Mouse (Mus musculus): ENCODE data around the gene Sh3bgrl3.
A peak's percentile ranks its signal among the peaks of the same experiment; 100 is the strongest.
"Not testable (repeated sequence)": the region's sequence is repeated elsewhere in the genome, so short reads cannot be mapped to it uniquely, and the experiment has no call there.

Sh3bgrl3 gene

DNA sequence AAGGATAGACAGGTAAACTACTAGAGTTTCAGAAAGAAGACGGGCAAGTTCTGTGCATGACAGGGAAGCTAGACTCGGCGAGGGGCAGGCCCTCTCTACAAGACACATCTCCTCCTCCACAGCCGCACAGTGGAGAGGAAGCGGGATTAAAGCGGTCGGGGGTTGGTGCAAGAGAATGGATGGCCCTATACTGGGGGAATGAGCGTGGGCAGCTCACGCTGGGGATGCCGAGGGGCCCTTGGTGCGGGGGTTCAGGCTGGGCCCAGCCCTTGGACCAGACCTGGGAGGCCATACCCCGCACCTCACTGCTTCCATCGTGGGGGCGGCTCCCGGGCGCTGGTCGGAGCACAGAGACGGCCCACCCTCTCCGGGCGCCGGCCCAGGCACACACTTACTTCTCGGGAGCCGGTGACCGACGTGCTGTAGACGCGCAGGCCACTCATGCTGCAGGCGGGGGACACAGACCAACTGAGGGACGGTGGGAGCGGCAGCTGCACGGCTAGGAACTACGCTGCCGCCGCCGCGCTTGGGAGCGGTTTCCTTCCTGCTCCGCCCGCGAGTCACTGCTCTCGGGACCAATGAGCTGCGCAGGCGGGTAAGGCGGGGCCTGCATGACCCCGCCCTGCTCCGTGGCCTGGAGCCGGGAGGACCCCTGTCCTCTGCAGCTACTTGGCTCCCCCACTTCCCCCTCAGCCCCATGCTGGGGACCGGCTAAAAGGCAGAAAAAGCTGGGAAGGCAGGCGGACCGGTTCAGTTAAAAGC is at the start of gene Sh3bgrl3:
TSS of gene Sh3bgrl3 (minus strand) at position 569 of the 762 bp plus-strand sequence.
- DNase-seq (ENCODE audit: inconsistent ontology term), result peak; percentile 88

DNA sequence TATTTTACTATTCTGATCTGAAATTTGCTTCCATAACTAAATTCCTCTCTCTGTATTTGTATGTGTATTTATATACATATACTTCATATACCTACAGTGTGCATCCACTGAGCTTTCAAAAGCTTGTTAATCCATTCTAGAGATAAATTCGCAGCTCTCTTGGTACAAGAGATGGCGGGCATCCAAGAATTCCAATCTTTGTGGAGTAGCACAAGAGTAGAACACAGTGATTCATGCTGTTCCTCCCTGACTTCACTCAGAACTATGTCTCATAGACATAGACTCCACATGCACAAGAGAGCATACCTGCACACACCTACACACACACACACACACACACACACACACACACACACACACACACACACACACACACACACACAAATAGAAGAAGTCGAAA is 43.8 kb upstream of the Sh3bgrl3 start:
- DNase-seq (ENCODE audit: inconsistent ontology term), result peak; percentile 72

DNA sequence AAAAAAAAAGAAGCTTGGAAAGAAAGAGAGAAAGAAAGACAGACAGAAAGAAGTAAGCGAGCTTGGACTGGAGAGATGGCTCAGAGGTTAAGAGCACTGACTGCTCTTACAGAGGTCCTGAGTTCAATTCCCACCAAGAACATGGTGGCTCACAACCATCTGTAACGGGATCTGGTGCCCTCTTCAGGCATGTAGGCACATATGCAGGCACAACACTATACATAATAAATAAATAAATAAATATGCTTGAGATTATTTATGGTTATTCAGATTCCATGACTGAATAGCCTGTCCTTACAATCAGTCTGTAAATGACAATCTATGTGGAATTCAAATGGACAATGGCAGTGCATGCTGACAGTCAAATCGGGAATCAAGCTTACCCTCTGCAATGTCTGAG is 38.3 kb upstream of the Sh3bgrl3 start:
- DNase-seq (ENCODE audit: inconsistent ontology term), result no peak

DNA sequence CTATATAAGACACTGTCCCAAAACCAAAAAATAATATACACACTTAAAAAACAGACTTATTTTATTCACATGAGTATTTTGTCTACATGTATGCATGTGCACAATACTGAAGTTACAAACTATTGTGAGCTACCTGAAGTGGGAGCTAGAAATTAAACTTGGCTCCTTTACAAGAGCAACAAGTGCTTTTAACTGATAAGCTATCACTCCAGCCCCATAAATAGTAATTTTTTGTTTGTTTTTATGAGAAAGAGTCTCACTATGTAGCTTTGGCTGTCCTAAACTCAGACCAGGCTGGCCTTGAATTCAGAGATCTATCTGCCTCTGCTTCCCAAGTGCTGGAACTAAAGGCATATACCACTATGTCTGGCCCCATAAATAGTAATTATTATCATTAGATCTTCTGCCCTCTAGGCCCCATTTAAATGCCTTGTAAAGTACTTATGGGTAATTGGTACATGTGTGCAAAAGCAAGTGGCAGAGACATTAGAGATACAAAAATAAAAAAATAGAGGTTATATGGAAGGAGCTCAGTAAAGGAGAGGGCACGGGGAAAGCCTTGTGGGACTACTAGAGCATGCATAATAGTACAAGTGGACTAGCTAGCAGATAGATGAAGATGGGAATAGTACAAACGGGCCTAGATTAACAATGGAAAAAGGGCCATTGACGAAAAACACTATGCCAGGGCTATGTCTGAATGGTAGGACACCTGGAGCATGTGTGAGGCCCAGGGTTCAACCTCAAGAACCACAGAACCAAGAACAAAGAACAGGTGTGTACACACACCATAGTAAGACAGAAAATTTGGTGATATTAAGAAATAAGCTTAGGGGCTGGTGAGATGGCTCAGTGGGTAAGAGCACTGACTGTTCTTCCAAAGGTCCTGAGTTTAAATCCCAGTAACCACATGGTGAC is 37.2 kb upstream of the Sh3bgrl3 start:
- DNase-seq (ENCODE audit: inconsistent ontology term), result no peak

DNA sequence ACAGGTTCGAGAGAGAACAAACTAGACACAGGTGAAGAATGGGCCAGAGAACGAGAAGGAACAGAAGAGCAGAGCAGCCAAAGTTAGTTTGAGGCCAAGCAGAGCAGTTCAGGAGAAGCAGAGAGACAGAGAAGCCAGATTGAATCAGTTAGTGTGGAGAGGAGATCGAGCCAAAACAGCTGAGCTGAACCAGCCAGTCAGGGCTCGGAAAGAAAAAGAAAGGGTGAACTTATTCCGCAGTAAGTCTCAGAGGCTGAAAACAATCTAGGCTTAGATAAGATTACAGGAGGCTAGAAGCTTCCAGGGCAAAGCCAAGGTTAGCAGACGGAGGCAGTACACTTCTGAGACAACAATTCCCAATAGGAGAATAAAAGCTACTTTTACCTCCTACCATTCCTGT is 36.4 kb upstream of the Sh3bgrl3 start:
- no peak for DNase-seq (ENCODE audit: inconsistent ontology term)

DNA sequence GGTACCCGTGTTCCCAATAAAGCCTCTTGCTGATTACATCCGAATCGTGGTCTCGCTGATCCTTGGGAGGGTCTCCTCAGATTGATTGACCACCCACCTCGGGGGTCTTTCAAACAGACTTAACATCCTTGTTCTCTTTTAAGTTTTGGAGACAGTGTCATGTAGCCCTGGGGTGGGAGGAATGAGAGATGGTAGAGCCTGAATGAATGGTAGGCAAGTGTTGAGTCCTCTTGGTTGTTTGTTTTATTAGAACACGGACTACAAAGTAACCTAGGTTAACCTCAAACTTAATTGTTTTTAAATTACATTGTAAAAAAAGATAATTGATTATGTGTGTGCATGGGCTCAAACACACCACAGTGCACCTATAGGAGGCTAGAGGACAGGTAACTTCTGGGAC is 36.0 kb upstream of the Sh3bgrl3 start:
- DNase-seq (ENCODE audit: inconsistent ontology term), result no peak

DNA sequence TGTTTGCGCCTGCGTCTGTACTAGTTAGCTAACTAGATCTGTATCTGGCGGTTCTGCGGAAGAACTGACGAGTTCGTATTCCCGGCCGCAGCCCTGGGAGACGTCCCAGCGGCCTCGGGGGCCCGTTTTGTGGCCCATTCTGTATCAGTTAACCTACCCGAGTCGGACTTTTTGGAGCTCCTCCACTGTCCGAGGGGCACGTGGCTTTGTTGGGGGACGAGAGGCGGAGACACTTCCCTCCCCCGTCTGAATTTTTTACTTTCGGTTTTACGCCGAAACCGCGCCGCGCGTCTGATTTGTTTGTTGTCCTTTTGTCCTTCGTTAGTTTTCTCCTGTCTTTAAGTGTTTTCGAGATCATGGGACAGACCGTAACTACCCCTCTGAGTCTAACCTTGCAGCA is 31.5 kb upstream of the Sh3bgrl3 start:
- DNase-seq (ENCODE audit: inconsistent ontology term), result peak; percentile 40

DNA sequence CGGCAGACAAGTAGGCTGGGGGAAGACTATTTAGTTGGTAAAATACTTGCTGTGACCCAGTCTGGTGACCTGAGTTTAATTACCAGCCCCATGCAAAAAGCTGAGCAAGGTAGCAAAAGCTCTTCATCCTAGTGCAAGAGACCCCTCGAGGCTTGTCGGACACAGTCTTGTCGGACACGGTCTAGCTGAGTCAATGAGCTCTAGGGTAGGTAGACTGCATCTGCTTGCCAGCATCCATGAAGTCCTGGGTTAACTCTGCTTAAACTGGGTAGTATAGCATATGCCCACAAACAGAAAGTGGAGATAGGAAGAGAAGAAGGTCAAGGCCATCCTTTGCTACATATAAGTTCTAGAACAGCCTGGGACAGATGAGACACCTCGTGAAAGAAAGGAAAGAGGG is 30.2 kb upstream of the Sh3bgrl3 start:
- DNase-seq (ENCODE audit: inconsistent ontology term), result no peak

DNA sequence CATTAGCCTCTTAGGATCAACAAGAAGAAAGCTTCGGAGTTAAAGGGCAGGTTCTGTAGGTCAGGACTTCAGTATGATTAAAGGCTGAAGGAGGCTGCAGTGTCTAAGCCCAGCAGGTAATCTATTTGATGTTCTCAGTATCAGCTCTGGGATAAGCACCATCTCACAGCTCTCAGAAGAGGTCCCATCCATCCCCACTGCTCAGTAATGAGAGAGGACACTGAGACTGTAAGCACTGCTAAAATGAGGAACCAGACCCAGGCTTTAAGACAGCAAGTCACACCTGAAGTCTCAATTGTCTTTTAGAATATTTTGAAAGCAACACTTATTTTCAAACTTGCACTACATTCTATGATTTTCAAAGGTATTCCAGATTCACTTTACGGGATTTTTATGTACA is 29.0 kb upstream of the Sh3bgrl3 start:
- DNase-seq (ENCODE audit: inconsistent ontology term), result no peak

DNA sequence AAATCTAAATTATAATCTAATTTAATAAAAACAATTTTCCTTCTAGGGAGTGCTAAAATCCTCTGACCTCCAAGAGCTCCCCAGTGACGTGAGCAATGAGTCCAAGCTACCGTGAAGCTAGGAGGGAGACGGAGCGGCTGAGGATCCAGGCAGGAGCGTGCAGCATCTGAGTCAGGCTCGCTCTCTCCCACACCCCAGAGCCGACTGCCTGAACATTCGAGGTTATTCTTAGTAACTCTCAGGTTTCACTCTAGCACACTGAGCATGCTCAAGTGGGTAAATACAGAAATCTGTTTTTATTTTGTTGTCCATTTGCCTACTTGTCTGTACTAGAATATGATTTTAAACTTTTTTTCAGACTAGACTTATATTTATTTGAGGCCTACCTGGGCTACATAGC is 28.2 kb upstream of the Sh3bgrl3 start:
- no peak for DNase-seq (ENCODE audit: inconsistent ontology term)

DNA sequence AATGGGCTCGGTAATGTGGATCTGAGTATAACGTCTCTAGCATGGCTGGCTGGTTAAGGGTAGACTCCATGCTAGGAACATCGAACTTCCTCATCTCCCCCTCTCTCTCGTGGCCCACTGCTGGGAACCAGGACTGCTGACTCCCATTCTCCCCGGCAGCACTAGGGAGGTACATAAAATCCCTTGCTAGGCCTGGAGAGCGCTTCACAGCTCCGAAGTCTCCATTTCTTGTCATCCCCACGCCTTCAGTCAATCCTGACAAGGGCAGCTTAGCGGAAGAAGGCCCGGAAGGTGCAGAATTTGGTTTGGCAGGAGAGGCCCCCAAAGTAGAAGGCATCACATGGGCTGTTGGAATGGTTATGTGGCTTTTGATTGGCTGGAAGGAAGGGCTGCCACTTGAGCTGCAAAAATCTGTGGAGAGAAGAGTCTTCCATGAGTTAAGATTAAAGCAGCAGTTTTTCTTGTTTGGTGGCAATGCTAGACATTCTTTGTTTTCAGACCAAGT is 27.4 kb upstream of the Sh3bgrl3 start:
- DNase-seq (ENCODE audit: inconsistent ontology term), result no peak

DNA sequence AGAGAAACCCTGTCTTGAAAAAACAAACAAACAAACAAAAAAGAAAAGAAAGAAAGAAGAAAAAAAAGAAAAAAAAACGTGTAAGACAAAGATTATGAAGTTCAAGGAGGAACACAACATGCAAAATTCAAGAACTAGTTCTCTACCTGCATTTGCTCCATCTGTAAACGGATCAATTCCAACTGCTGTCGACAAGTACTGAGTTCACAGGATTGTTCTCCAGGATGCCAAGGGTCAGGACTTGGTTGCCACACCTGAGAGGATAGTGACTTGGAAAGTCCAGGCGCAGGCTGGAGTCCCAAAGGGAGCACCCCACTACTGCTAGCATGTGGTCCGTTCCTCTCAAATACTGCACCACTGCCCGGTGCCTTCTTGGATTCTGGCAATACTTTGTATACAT is 26.9 kb upstream of the Sh3bgrl3 start:
- no peak for DNase-seq (ENCODE audit: inconsistent ontology term)

DNA sequence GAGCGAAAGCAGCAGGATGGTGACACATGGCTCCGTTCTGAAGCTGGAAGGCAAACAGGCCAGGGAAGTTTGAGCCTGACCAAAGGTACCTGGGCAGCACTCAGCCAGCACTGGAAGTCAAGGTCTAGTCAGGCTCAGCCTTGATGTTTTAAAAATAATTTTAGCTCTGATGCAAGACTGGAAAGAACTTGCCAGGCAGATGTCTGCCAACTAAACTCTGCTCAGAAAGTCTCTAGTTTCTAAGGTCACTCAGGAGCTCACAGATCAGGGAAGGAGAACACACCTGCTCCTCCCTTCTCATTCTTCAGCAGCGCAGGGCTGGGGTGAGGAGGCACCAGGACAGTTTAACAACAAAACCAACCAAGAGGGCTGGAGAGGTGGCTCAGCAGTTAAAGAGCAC is 25.8 kb upstream of the Sh3bgrl3 start:
- DNase-seq (ENCODE audit: inconsistent ontology term), result no peak

DNA sequence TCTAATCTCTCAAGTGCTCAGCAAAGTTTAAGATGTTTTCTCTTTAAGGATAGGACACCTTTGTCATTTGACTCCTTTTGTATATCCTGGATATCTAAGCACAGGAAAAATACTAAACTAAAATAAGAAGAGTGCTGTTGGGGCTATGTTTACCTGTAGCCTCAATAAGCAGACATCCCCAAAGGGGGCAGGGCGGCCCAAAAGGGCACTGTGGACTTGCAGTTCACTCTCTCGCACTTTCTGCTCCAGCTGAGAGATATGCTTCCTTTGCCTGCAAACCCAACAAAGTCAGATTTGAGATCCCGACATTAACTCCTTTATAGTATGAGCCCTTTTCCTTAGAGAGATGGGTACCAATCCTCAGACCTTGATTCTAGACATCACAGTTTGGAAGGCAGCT is 25.1 kb upstream of the Sh3bgrl3 start:
- DNase-seq (ENCODE audit: inconsistent ontology term), result no peak

DNA sequence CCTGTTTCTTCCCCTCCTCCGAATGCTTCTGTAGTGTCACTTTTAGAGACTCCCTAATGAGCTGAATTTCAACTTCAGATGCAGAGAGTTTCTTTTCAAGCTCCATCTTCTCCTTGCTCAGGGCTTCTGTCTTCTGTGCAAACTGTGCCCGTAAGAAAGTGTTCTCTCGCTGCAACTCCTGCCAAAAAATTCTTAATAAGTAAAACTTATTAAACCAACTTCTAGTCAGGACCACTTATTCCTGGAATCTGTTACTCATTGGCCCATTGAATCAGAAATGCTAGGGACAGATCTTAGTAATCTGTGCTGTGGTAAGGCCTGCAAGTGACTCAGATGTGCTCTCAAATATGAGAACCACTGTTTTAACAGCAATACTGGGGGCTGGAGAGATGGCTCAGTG is 23.5 kb upstream of the Sh3bgrl3 start:
- DNase-seq (ENCODE audit: inconsistent ontology term), result no peak

DNA sequence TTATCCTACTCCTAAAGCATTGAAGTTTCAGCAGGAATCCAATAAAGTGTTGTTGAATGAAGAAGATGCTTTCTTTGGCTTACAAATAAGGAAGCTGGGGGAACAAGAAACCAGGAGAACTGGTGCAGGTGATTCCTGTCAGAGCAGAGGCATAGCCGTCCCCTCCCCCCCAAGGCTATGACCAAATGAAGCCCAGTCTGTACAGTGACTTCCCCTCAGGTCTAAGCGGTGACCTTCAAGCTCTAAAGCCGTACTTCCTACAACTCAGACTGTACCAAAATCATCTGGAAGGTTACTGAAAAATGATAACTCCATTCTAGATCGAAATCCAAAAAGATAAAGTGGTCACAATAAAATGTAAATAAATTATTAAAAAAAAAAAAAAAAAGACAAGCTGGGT is 20.8 kb upstream of the Sh3bgrl3 start:
- no peak for DNase-seq (ENCODE audit: inconsistent ontology term)

DNA sequence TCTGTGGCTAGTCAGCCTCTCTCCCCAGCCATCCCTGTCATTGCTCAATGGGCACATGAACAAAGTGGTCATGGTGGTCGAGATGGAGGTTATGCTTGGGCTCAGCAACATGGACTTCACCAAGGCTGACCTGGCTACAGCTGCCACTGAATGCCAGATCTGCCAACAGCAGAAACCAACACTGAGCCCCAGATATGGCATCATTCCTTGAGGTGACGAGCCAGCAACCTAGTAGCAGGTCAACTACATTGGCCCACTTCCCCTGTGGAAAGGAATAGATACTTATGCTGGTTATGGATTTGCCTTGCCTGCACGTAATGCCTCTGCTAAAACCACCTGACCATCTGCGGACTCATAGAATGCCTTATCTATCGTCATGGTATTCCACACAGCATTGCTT is 15.7 kb upstream of the Sh3bgrl3 start:
- not testable (repeated sequence) for DNase-seq (ENCODE audit: inconsistent ontology term)

DNA sequence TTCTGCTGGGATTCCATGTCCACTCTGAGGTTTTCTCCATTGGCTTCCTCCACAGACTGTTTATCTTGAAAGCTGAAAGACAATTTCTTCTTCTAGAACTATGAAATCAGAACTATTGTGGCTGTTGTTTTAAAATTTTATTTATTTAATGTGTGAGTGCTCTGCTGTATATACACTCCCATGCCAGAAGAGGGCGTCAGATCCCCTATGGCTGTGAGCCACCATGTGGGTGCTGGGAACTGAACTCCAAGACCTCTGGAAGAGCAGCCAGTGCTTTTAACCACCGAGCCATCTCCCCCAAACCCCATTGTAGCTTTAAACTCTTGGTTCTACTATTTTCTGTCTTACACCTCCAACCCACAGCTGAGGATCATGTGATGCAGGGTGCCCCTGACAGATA is 10.3 kb upstream of the Sh3bgrl3 start:
- no peak for DNase-seq (ENCODE audit: inconsistent ontology term)

DNA sequence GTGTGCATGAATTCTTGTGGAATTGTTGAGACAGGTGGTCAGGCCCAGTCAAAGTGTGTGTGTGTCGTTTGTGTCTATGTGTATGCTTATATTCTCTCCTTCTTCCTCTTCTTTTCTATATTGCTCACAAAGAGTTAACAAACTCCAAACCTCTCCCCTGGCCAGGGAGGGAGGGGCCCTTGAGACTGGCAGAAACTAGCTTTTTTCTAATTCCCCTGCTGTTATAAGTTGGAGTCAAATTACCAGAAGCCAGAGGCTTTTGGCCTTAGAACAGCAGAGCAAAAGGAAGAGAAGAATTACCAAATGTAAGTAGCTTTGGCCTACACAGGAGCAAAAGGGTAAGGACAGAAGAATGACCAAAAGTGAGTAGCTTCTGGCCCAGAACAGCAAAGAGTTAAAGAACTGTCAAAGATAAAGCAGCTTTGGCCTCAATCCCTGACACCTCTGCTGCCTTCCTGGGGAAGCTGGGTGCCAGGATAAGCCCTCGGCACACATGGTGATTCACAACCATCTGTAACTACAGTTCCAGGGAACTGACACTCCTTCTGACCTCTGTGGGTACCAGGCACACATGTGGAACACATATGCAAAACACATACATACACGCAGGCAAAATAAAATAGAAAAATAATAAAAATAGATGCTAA is 7.8 kb upstream of the Sh3bgrl3 start:
- DNase-seq (ENCODE audit: inconsistent ontology term), result no peak

DNA sequence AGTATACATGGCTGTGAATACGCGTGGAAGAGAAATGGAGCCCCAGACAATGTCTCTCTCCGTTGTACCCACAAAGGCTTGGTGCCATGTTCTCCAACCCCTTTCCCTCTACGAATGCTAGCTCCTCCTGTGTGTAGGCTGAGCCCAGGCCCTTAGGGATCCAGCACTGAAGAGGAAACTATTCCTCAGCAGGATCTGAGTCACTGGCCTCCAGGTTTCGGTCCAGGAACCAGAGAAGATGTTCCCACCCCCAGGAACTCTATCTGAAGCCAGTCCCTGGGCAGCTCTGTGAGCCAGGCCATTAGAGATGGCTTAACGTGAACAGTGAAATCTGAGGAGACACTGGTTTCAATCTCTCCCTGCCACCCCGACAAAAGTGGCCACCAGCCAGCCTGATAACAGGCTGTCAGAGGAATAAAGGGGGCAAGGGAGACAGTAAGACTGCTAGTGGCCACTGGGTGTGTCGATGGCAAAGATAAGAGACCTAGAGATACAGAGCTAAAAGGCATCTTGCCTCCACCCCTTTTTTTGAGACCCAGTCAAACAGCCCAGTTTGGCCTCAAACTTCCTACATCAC is 4.0 kb upstream of the Sh3bgrl3 start:
- peak; percentile 5 for DNase-seq (ENCODE audit: inconsistent ontology term)

DNA sequence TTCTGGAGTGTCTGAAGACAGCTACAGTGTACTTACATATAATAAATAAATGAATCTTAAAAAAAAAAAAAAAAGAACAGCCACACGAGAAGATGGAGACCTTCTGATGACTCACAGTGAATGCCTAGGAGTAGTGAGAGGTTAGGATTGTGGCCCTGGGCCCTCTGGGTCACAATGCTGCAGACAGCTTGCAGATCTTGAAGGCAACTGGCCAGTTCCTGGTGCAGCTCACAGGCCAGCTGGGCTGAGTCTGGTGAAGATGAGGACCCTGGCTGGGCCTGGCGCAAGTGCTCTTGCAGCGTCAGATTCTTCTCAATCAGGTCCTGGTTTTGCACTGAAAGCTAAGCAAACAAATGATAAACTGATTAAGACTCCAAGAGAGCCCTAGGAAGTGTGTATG is 3.5 kb upstream of the Sh3bgrl3 start:
- no peak for DNase-seq (ENCODE audit: inconsistent ontology term)

DNA sequence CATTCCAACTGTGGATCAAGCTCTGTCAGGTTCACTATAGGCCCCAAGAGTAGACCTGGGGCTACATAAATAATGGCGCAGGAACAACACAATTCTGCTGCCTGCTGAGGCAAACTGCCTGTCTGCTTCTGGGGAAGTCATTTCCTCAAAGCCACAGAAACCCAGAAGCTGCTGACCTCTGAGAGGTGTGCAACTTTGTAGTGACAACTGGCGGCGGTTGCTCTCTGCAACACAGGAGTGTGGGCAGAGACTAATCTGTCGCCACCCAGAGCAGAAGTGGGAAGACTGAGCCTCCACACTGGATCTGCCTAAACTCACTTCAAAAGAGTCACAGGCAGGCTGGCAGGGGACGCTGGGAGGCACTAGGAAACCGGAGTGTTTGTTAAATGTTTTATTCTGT is 893 bp upstream of the Sh3bgrl3 start:
- DNase-seq (ENCODE audit: inconsistent ontology term), result no peak
